Mouse (Mus musculus) liver, adult 2 months (tissue): Measurements from ENCODE around the gene Eps8. TPM values are rescaled to one million over a fixed set of nuclear protein-coding genes. Genes with fewer than 3 reads are reported as not detected.

Source experiments
- DNase-seq: peaks from one replicate; pipeline ENCODE4 v3.0.0-alpha.2; 2011; ENCODE audit warnings: low read depth, low spot score; ENCODE audit errors: extremely low read depth
- H3K27ac ChIP-seq: fragments of 200-500 bp; replicated peaks from 2 replicates; pipeline ENCODE4 v1.5.1; 2012; ENCODE audit warnings: low read depth, mild to moderate bottlenecking, control low read depth, inconsistent platforms, low read length; ENCODE audit not compliant: insufficient read depth
- H3K27me3 ChIP-seq: fragments of 200-500 bp; 2 replicates; pipeline ENCODE4 v1.6.1; 2012; ENCODE audit warnings: mild to moderate bottlenecking, moderate library complexity, low read length, inconsistent platforms; ENCODE audit not compliant: control insufficient read depth, insufficient read depth
- H3K36me3 ChIP-seq: fragments of 200-500 bp; 2 replicates; pipeline ENCODE4 v1.6.1; 2012; ENCODE audit warnings: low read length, inconsistent platforms; ENCODE audit not compliant: control insufficient read depth, insufficient read depth
- H3K4me1 ChIP-seq: fragments of 200-500 bp; 2 replicates; pipeline ENCODE4 v1.6.1; 2011; ENCODE audit warnings: low read length; ENCODE audit not compliant: control insufficient read depth, insufficient read depth
- H3K4me3 ChIP-seq: fragments of 200-500 bp; 2 replicates; pipeline ENCODE4 v1.5.1; 2011; ENCODE audit warnings: low read depth, mild to moderate bottlenecking, control low read depth, low read length, moderate library complexity; ENCODE audit not compliant: insufficient read depth
- H3K79me2 ChIP-seq: fragments of 200-500 bp; 2 replicates; pipeline ENCODE4 v1.6.1; 2012; ENCODE audit warnings: inconsistent platforms, mild to moderate bottlenecking, low read length, moderate library complexity; ENCODE audit not compliant: control insufficient read depth, insufficient read depth
- H3K9ac ChIP-seq: fragments of 200-500 bp; 2 replicates; pipeline ENCODE4 v1.6.1; 2012; ENCODE audit warnings: low read depth, mild to moderate bottlenecking, control low read depth, inconsistent platforms, low read length
- CTCF ChIP-seq: fragments of 200-500 bp; IDR thresholded peaks from 2 replicates; pipeline ENCODE4 v1.5.1; 2011; ENCODE audit warnings: low read depth, low read length, control low read depth
- POLR2A ChIP-seq: fragments of 200-500 bp; IDR thresholded peaks from 2 replicates; pipeline ENCODE4 v1.6.1; 2011; ENCODE audit warnings: low read length, control low read depth; ENCODE audit not compliant: insufficient read depth; ENCODE audit errors: extremely low read depth
- WGBS: fragments of 180-500 bp; shearing (Covaris S2); methylation state at CpG from one replicate; pipeline ENCODE4 v1.1.7; 2018; 5-methylcytosine and 5-hydroxymethylcytosine counted together
- polyA plus RNA-seq: library from polyadenylated mRNA; depleted of rRNA; stranded (reverse); fragments of >200 nt; gene quantifications from 2 replicates; pipeline ENCODE4 v1.2.3, GENCODE M21; 2012
- total RNA-seq: library from RNA; depleted of rRNA; stranded (reverse); fragments of >200 nt; gene quantifications from 2 replicates; pipeline ENCODE4 v1.2.3, GENCODE M21; 2014

Eps8 gene
- total and polyA plus RNA-seq, 2 experiments = 0.89 to 2.2 TPM

- WGBS = 83% methylated on average over 2 of the region's 2 CpGs
- H3K4me3 ChIP-seq = no peak overlapping the region
- DNase-seq = no peak
- peaks cover 3% of the 10 kb centered on the region; the same call in 1 of the 2 replicates for H3K27me3 ChIP-seq
- H3K4me1 ChIP-seq = no peaks in the 10 kb centered on the region
- no peak overlapping the region for H3K9ac ChIP-seq
- TF ChIP-seq CTCF = no peak
- TF ChIP-seq POLR2A = no peak
- no peak overlapping the region for H3K27ac ChIP-seq
- no peaks in the 10 kb centered on the region for H3K36me3 ChIP-seq
- H3K79me2 ChIP-seq = no peaks in the 10 kb centered on the region
These were observed 28.0 kb upstream of the Eps8 start for GRCm38 (mm10) chr6:137682629-137683028.

GRCm38 (mm10) chr6:137681000-137681399, 26.3 kb upstream of the Eps8 start:
- H3K9ac ChIP-seq = no peak overlapping the region
- H3K4me1 ChIP-seq = no peaks in the 10 kb centered on the region
- peaks cover 5% of the 10 kb centered on the region; the same call in 1 of the 2 replicates for H3K27me3 ChIP-seq
- H3K36me3 ChIP-seq = no peaks in the 10 kb centered on the region
- no peak overlapping the region for H3K4me3 ChIP-seq
- no peak for DNase-seq
- TF ChIP-seq CTCF (no peak), POLR2A (no peak)
- H3K27ac ChIP-seq = no peak overlapping the region
- WGBS = 83% methylated on average over 2 of the region's 2 CpGs
- no peaks in the 10 kb centered on the region for H3K79me2 ChIP-seq

DNA sequence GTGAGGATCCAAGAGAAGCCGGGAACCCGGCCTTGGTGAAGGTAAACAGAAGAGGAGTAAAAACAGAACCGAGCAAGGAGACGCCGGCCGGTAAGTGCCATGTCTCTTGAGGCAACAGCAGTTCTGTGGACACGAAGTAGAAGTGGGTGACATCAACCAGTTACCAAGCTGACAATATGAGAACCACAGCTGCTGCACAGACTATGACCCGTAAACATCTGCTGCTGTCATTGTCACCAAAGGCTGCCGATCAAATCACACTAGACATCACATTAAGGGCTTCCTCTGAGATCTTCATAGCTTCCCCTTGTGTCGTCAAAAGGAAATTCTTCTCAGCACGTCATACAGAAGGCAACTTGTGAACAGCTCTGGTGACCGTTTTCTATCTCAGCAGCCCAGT, 21.9 kb upstream of the Eps8 start:
- Histone ChIP-seq H3K27ac (no peak overlapping the region), H3K79me2 (no peaks in the 10 kb centered on the region), H3K4me1 (no peaks in the 10 kb centered on the region), H3K36me3 (no peaks in the 10 kb centered on the region), H3K4me3 (no peak overlapping the region), H3K27me3 (peaks cover 5% of the 10 kb centered on the region; the same call in 1 of the 2 replicates), H3K9ac (no peak overlapping the region)
- TF ChIP-seq CTCF (no peak), POLR2A (no peak)
- 86% methylated on average over 12 of the region's 12 CpGs for WGBS
- no peak for DNase-seq

- Histone ChIP-seq H3K36me3 (no peaks in the 10 kb centered on the region), H3K4me3 (no peak overlapping the region), H3K4me1 (no peaks in the 10 kb centered on the region), H3K9ac (no peak overlapping the region), H3K27me3 (peaks cover 5% of the 10 kb centered on the region; the same call in 1 of the 2 replicates), H3K79me2 (no peaks in the 10 kb centered on the region), H3K27ac (no peak overlapping the region)
- 37% methylated on average over 5 of the region's 5 CpGs for WGBS
- TF ChIP-seq POLR2A (no peak), CTCF (no peak)
- peak; percentile 20 for DNase-seq
These were observed 20.9 kb upstream of the Eps8 start for GRCm38 (mm10) chr6:137675556-137675955.

DNA sequence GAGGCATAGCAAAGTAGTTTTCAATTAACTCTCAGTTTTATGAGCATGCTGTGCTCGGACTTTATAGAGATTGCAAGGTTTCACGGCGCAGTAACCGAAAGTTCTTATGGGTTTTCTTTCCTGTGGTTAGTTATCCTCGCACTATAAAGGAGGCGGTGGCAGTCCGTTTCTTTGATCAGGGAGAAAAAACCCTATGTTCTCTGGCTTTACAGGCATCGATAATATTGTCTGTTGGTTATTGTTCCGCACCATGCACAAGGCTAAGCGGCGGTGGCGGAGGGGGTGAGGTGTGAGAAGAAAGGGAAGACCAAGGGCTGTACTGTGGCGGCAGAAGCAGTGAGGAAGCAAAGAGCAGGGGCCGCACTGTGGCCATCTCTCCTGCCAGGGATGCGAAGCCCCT, 18.6 kb upstream of the Eps8 start:
- no peaks in the 10 kb centered on the region for H3K4me1 ChIP-seq
- no peak overlapping the region for H3K4me3 ChIP-seq
- 91% methylated on average over 15 of the region's 15 CpGs for whole genome bisulfite sequencing
- H3K79me2 ChIP-seq = no peaks in the 10 kb centered on the region
- H3K36me3 ChIP-seq = no peaks in the 10 kb centered on the region
- H3K9ac ChIP-seq = no peak overlapping the region
- no peak for DNase-seq
- TF ChIP-seq POLR2A (no peak), CTCF (no peak)
- H3K27ac ChIP-seq = no peak overlapping the region
- peaks cover 2% of the 10 kb centered on the region; the same call in 1 of the 2 replicates for H3K27me3 ChIP-seq

GRCm38 (mm10) chr6:137671561-137671960, 16.9 kb upstream of the Eps8 start:
- H3K4me1 ChIP-seq = no peaks in the 10 kb centered on the region
- H3K36me3 ChIP-seq = no peaks in the 10 kb centered on the region
- no peaks in the 10 kb centered on the region; the same call in 1 of the 2 replicates for H3K27me3 ChIP-seq
- H3K4me3 ChIP-seq = no peak overlapping the region
- H3K9ac ChIP-seq = no peak overlapping the region
- no peak for TF ChIP-seq POLR2A
- TF ChIP-seq CTCF = no peak
- H3K79me2 ChIP-seq = no peaks in the 10 kb centered on the region
- 75% methylated on average over 10 of the region's 10 CpGs for WGBS
- H3K27ac ChIP-seq = no peak overlapping the region
- no peak for DNase-seq
